Mouse (Mus musculus): ENCODE data around the gene Tmem267. TPM values are rescaled to one million over a fixed set of nuclear protein-coding genes. Genes with fewer than 3 reads are reported as not detected.
"Not testable (repeated sequence)": the region's sequence is repeated elsewhere in the genome, so short reads cannot be mapped to it uniquely, and the experiment has no call there.

Gene Tmem267
- total and polyA plus RNA-seq, 2 experiments from 2014 or later = 2.2 to 24.3 TPM

GRCm38 (mm10) chr13:119462596-119463560 is 25.0 kb upstream of the Tmem267 start, which contains the start of gene 4833420G17Rik:
4833420G17Rik (plus strand) TSS chr13:119462768.
- Histone ChIP-seq H3K9me3 (ENCODE audit: low read length) (no peaks in the 10 kb centered on the region), H3K27ac (peak within 1 kb of the TSS; percentile 84), H3K4me2 (ENCODE audit: low read depth, low read length) (peak within 1 kb of the TSS; percentile 83), H3K4me1 (ENCODE audit: insufficient read depth, low read length) (peaks cover 13% of the 10 kb centered on the region; the same call in 1 of the 2 replicates), H3K4me3 (ENCODE audit: low read length) (peak within 1 kb of the TSS; percentile 66), H3K27me3 (ENCODE audit: insufficient read depth, low read length) (no peaks in the 10 kb centered on the region), H3K36me3 (ENCODE audit: insufficient read depth, low read length) (peaks cover 15% of the 10 kb centered on the region), H3K9ac (replicated peaks; ENCODE audit: low read length) (peak within 1 kb of the TSS; percentile 65)
- TF ChIP-seq CTCF (IDR thresholded peaks at IDR 0.05; ENCODE audit: low read depth) = no peak
- 5% methylated on average over 57 of the region's 57 CpGs for WGBS
- DNase-seq (ENCODE audit: low spot score) = peak; percentile 95
- ATAC-seq = peak; percentile 98

GRCm38 (mm10) chr13:119476631-119477030 is 11.2 kb upstream of the Tmem267 start:
- H3K27me3 ChIP-seq (ENCODE audit: insufficient read depth, low read length) = no peaks in the 10 kb centered on the region
- DNase-seq (ENCODE audit: low spot score) (peak; percentile 34), ATAC-seq (peak; percentile 32; the same call in 1 of the 2 replicates)
- H3K4me1 ChIP-seq (ENCODE audit: insufficient read depth, low read length) = no peaks in the 10 kb centered on the region
- H3K9me3 ChIP-seq (ENCODE audit: low read length) = no peaks in the 10 kb centered on the region
- no peak overlapping the region for H3K4me2 ChIP-seq (ENCODE audit: low read depth, low read length)
- H3K4me3 ChIP-seq (ENCODE audit: low read length) = no peak overlapping the region
- H3K27ac ChIP-seq = no peak overlapping the region
- no peak for TF ChIP-seq CTCF (IDR thresholded peaks at IDR 0.05; ENCODE audit: low read depth)
- WGBS = 88% methylated on average over 9 of the region's 9 CpGs
- peaks cover 50% of the 10 kb centered on the region for H3K36me3 ChIP-seq (ENCODE audit: insufficient read depth, low read length)
- no peak overlapping the region for H3K9ac ChIP-seq (replicated peaks; ENCODE audit: low read length)

GRCm38 (mm10) chr13:119477789-119478188 is 10.1 kb upstream of the Tmem267 start:
- WGBS = 93% methylated on average over 2 of the region's 2 CpGs
- ATAC-seq (no peak), DNase-seq (ENCODE audit: low spot score) (no peak)
- TF ChIP-seq CTCF (IDR thresholded peaks at IDR 0.05; ENCODE audit: low read depth) = no peak
- H3K9me3 ChIP-seq (ENCODE audit: low read length) = no peaks in the 10 kb centered on the region
- no peak overlapping the region for H3K4me2 ChIP-seq (ENCODE audit: low read depth, low read length)
- no peak overlapping the region for H3K27ac ChIP-seq
- no peak overlapping the region for H3K4me3 ChIP-seq (ENCODE audit: low read length)
- peaks cover 42% of the 10 kb centered on the region for H3K36me3 ChIP-seq (ENCODE audit: insufficient read depth, low read length)
- no peaks in the 10 kb centered on the region for H3K4me1 ChIP-seq (ENCODE audit: insufficient read depth, low read length)
- H3K27me3 ChIP-seq (ENCODE audit: insufficient read depth, low read length) = no peaks in the 10 kb centered on the region
- no peak overlapping the region for H3K9ac ChIP-seq (replicated peaks; ENCODE audit: low read length)

GRCm38 (mm10) chr13:119487354-119487753 is 485 bp upstream of the Tmem267 start:
- ATAC-seq = no peak
- no peaks in the 10 kb centered on the region for H3K4me1 ChIP-seq (ENCODE audit: insufficient read depth, low read length)
- 36% methylated on average over 7 of the region's 7 CpGs for WGBS
- H3K27ac ChIP-seq = peak overlapping the region; percentile 54; the same call in 1 of the 2 replicates
- H3K27me3 ChIP-seq (ENCODE audit: insufficient read depth, low read length) = no peaks in the 10 kb centered on the region
- no peak overlapping the region for H3K4me2 ChIP-seq (ENCODE audit: low read depth, low read length)
- no peaks in the 10 kb centered on the region; the same call in none of the 2 replicates for H3K9me3 ChIP-seq (ENCODE audit: low read length)
- DNase-seq (ENCODE audit: low spot score) = no peak
- H3K9ac ChIP-seq (replicated peaks; ENCODE audit: low read length) = no peak overlapping the region
- H3K4me3 ChIP-seq (ENCODE audit: low read length) = no peak overlapping the region
- no peak for TF ChIP-seq CTCF (IDR thresholded peaks at IDR 0.05; ENCODE audit: low read depth)
- H3K36me3 ChIP-seq (ENCODE audit: insufficient read depth, low read length) = no peaks in the 10 kb centered on the region; the same call in 1 of the 2 replicates

- WGBS = 93% methylated on average over 10 of the region's 10 CpGs
- H3K4me2 ChIP-seq (ENCODE audit: low read depth, low read length); H3K9ac ChIP-seq (replicated peaks; ENCODE audit: low read length); H3K4me3 ChIP-seq (ENCODE audit: low read length); H3K4me1 ChIP-seq (ENCODE audit: insufficient read depth, low read length); H3K27me3 ChIP-seq (ENCODE audit: insufficient read depth, low read length); H3K9me3 ChIP-seq (ENCODE audit: low read length); H3K27ac ChIP-seq; H3K36me3 ChIP-seq (ENCODE audit: insufficient read depth, low read length); ATAC-seq: not testable (repeated sequence)
- DNase-seq (ENCODE audit: low spot score) = peak; percentile 20
Observed at GRCm38 (mm10) chr13:119492083-119492482, 4.2 kb downstream of the Tmem267 start.

- H3K27ac ChIP-seq; H3K4me2 ChIP-seq (ENCODE audit: low read depth, low read length); H3K36me3 ChIP-seq (ENCODE audit: insufficient read depth, low read length); H3K9ac ChIP-seq (replicated peaks; ENCODE audit: low read length); H3K4me3 ChIP-seq (ENCODE audit: low read length); H3K9me3 ChIP-seq (ENCODE audit: low read length); H3K4me1 ChIP-seq (ENCODE audit: insufficient read depth, low read length); H3K27me3 ChIP-seq (ENCODE audit: insufficient read depth, low read length); DNase-seq (ENCODE audit: low spot score): not testable (repeated sequence)
- WGBS = 97% methylated on average over 9 of the region's 22 CpGs
- ATAC-seq = peak; percentile 43; the same call in 1 of the 2 replicates
Observed at GRCm38 (mm10) chr13:119494938-119495337, 7.1 kb downstream of the Tmem267 start.

GRCm38 (mm10) chr13:119596321-119597211 is 108.7 kb downstream of the Tmem267 start:
- H3K9me3 ChIP-seq (ENCODE audit: low read length); H3K9ac ChIP-seq (replicated peaks; ENCODE audit: low read length); H3K4me3 ChIP-seq (ENCODE audit: low read length); H3K27me3 ChIP-seq (ENCODE audit: insufficient read depth, low read length); H3K4me2 ChIP-seq (ENCODE audit: low read depth, low read length); H3K36me3 ChIP-seq (ENCODE audit: insufficient read depth, low read length); H3K4me1 ChIP-seq (ENCODE audit: insufficient read depth, low read length); H3K27ac ChIP-seq: not testable (repeated sequence)
- WGBS = 60% methylated on average over 14 of the region's 16 CpGs
- DNase-seq (ENCODE audit: low spot score) (peak; percentile 73), ATAC-seq (peak; percentile 90)

GRCm38 (mm10) chr13:119598466-119598865 is 110.6 kb downstream of the Tmem267 start:
- H3K36me3 ChIP-seq (ENCODE audit: insufficient read depth, low read length); H3K4me3 ChIP-seq (ENCODE audit: low read length); H3K9me3 ChIP-seq (ENCODE audit: low read length); H3K4me1 ChIP-seq (ENCODE audit: insufficient read depth, low read length); ATAC-seq; H3K4me2 ChIP-seq (ENCODE audit: low read depth, low read length); H3K27ac ChIP-seq; H3K27me3 ChIP-seq (ENCODE audit: insufficient read depth, low read length); H3K9ac ChIP-seq (replicated peaks; ENCODE audit: low read length): not testable (repeated sequence)
- DNase-seq (ENCODE audit: low spot score) = peak; percentile 55

GRCm38 (mm10) chr13:119599066-119599465 is 111.2 kb downstream of the Tmem267 start:
- H3K9ac ChIP-seq (replicated peaks; ENCODE audit: low read length); H3K27me3 ChIP-seq (ENCODE audit: insufficient read depth, low read length); H3K27ac ChIP-seq; H3K36me3 ChIP-seq (ENCODE audit: insufficient read depth, low read length); H3K4me1 ChIP-seq (ENCODE audit: insufficient read depth, low read length); DNase-seq (ENCODE audit: low spot score); ATAC-seq; H3K4me2 ChIP-seq (ENCODE audit: low read depth, low read length); H3K9me3 ChIP-seq (ENCODE audit: low read length); H3K4me3 ChIP-seq (ENCODE audit: low read length): not testable (repeated sequence)
- 73% methylated on average over 10 of the region's 12 CpGs for WGBS
